Mouse (Mus musculus): ENCODE measurements around the gene Bag5.

- TF ChIP-seq MYOG (IDR thresholded peaks at IDR 0.05; ENCODE audit: control insufficient read depth, extremely low read depth, insufficient read length): no peak
- TF ChIP-seq CTCF (IDR thresholded peaks at IDR 0.05; ENCODE audit: control insufficient read depth, insufficient read depth, insufficient read length): peak; percentile 83
- TF ChIP-seq USF1 (IDR thresholded peaks at IDR 0.05; ENCODE audit: low read depth): no peak
- no peak for TF ChIP-seq MYOD1 (IDR thresholded peaks at IDR 0.05; ENCODE audit: control insufficient read depth, insufficient read length, low read depth)
- TF ChIP-seq MAX (IDR thresholded peaks at IDR 0.05): no peak
- TF ChIP-seq CEBPB (IDR thresholded peaks at IDR 0.05; ENCODE audit: low read depth): no peak
Observed at GRCm38 (mm10) chr12:111668457-111668912, 44.6 kb downstream of the Bag5 start.

Data from C2C12 (cell line).